Mouse (Mus musculus): ENCODE results near the gene Enah.

DNA sequence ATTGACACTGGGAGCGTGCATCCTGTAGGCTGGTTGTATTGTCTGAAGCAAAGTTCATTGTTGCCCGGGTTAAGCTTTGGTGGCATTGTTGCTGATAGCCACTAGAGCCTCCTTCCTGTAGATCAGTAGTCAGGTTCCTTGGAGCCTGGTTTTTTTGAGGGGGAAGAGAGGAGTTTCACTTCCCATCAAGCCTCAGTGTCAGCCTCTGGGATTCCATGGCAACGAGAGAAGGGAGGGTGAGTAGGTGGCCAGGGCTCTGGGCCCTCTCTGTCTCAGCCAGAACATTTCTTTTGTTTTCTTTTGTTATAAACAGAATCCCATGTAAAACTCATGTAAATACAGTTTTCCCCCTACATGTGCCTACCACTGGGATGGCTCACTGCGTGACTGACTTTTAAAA lies 25.4 kb upstream of the Enah start:
- TF ChIP-seq EP300 (IDR thresholded peaks at IDR 0.05; ENCODE audit: low read depth): no peak
- no peak for TF ChIP-seq CTCF (IDR thresholded peaks at IDR 0.05; ENCODE audit: low read depth)
